Mouse (Mus musculus) limb, embryonic 12.5 days (tissue): Measurements from ENCODE around the gene Sla2. TPM values are rescaled to one million over a fixed set of nuclear protein-coding genes. Genes with fewer than 3 reads are reported as not detected.
"Not testable (repeated sequence)": the region's sequence is repeated elsewhere in the genome, so short reads cannot be mapped to it uniquely, and the experiment has no call there.

Source experiments
- ATAC-seq: fragments of 200-750 bp; cut with Nextera tagmentation; 2 replicates; pipeline ENCODE4 v1.8.0; 2017; ENCODE audit warnings: low read depth, moderate TSS enrichment; ENCODE audit not compliant: insufficient number of reproducible peaks, insufficient read depth, low FRiP score, low TSS enrichment
- H3K27ac ChIP-seq: fragments of 300-500 bp; sonication (generic); 2 replicates; pipeline ENCODE4 v1.5.1; 2016; ENCODE audit warnings: mild to moderate bottlenecking, moderate library complexity
- H3K27me3 ChIP-seq: fragments of 300-500 bp; sonication (generic); 2 replicates; pipeline ENCODE4 v1.6.1; 2016; ENCODE audit warnings: mild to moderate bottlenecking, moderate library complexity
- H3K36me3 ChIP-seq: fragments of 300-500 bp; sonication (generic); 2 replicates; pipeline ENCODE4 v1.6.1; 2016; ENCODE audit warnings: mild to moderate bottlenecking, moderate library complexity
- H3K4me1 ChIP-seq: fragments of 300-500 bp; sonication (generic); replicated peaks from 2 replicates; pipeline ENCODE4 v1.6.1; 2016
- H3K4me2 ChIP-seq: fragments of 300-500 bp; sonication (generic); 2 replicates; pipeline ENCODE4 v1.6.1; 2016; ENCODE audit warnings: mild to moderate bottlenecking, moderate library complexity
- H3K4me3 ChIP-seq: fragments of 300-500 bp; sonication (generic); replicated peaks from 2 replicates; pipeline ENCODE4 v1.5.1; 2016; ENCODE audit warnings: mild to moderate bottlenecking
- H3K9ac ChIP-seq: fragments of 300-500 bp; sonication (generic); replicated peaks from 2 replicates; pipeline ENCODE4 v1.6.1; 2016; ENCODE audit warnings: mild to moderate bottlenecking, moderate library complexity
- H3K9me3 ChIP-seq: fragments of 300-500 bp; sonication (generic); 2 replicates; pipeline ENCODE4 v1.6.1; 2016; ENCODE audit warnings: mild to moderate bottlenecking, moderate library complexity
- WGBS: fragments of 180-500 bp; shearing (Covaris S2); methylation state at CpG from one replicate; pipeline ENCODE4 v1.1.7; 2016; 5-methylcytosine and 5-hydroxymethylcytosine counted together
- polyA plus RNA-seq: library from polyadenylated mRNA; unstranded; fragments of >200 nt; fragmentation: Nextera tagmentation; extraction: Ambion mirVana; gene quantifications from 2 replicates; pipeline ENCODE4 v1.2.1, GENCODE M21; 2016

The Sla2 gene
- polyA plus RNA-seq, 1 experiment from 2014 or later = 0.76 TPM

DNA sequence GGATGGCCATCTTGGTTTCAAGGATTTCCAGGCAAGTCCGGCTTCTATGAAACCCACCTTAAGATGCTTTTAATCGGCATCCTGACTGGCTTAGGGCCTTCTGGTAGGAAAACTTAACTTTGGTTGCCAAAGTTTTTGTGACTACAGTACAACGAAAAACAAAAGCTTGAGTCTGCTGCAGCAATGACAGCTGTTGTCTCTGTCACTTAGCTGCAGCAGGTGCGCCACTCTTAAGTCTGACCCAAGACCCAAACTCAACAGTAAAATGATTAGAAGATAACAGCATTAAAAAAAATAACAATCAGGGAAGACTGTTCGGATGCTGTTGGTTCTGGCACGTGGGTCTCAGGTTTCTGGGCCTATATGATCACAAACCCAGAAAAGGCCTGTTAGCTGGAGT, 48.2 kb downstream of the Sla2 start:
- WGBS = 65% methylated on average over 6 of the region's 6 CpGs
- peaks cover 37% of the 10 kb centered on the region for H3K36me3 ChIP-seq
- H3K9me3 ChIP-seq = no peaks in the 10 kb centered on the region
- no peaks in the 10 kb centered on the region for H3K27me3 ChIP-seq
- no peak for ATAC-seq
- peak overlapping the region; percentile 92 for H3K4me2 ChIP-seq
- peak overlapping the region; percentile 88 for H3K4me3 ChIP-seq
- peak overlapping the region; percentile 95; the same call in 1 of the 2 replicates for H3K9ac ChIP-seq
- peak overlapping the region; percentile 97; the same call in 1 of the 2 replicates for H3K27ac ChIP-seq
- H3K4me1 ChIP-seq = peaks cover 38% of the 10 kb centered on the region

DNA sequence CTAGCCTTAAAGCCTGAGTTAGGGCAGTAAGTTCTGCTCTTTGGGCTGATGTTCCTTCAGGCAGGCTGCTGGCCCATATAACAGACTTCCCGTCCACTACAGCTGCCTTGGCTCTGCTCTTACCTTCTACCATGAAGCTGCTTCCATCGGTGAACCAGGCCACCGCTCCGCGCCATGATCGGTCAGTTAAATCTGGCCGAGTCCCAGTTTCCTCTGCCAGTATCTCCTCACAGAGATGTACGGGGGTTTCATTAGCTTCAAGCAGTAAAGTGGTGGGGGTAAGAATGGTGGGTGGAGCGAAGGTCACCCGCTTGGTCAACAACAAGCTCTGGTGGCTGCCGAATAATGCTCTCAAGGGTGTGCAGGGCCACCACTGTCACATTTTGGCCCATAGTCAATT, 52.7 kb downstream of the Sla2 start:
- H3K27me3 ChIP-seq = no peaks in the 10 kb centered on the region
- H3K4me3 ChIP-seq = no peak overlapping the region
- WGBS = 97% methylated on average over 11 of the region's 11 CpGs
- H3K27ac ChIP-seq = no peak overlapping the region
- H3K4me2 ChIP-seq = no peak overlapping the region
- peaks cover 12% of the 10 kb centered on the region for H3K4me1 ChIP-seq
- peaks cover 35% of the 10 kb centered on the region for H3K9me3 ChIP-seq
- H3K9ac ChIP-seq = no peak overlapping the region
- ATAC-seq = no peak
- peaks cover 82% of the 10 kb centered on the region for H3K36me3 ChIP-seq

DNA sequence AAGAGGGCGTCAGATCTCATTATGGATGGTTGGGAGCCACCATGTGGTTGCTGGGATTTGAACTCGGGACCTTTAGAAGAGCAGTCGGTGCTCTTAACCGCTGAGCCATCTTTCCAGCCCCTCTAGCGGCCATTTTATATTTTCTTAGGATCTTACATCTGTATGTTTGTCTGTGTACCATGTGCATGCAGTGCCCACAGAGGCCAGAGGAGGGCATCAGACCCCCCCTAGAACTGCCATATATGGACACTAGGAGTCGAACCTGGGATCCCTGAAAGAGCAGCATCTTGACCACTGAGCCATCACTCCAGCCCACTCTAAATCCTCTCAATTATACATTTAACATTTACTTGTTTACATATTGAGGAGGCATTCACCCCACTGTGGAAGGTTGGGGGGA, 61.9 kb downstream of the Sla2 start:
- peaks cover 15% of the 10 kb centered on the region for H3K36me3 ChIP-seq
- H3K4me2 ChIP-seq, H3K4me3 ChIP-seq, H3K4me1 ChIP-seq, H3K27ac ChIP-seq, H3K9me3 ChIP-seq, H3K9ac ChIP-seq, ATAC-seq, H3K27me3 ChIP-seq: not testable (repeated sequence)
- 90% methylated on average over 6 of the region's 6 CpGs for WGBS

Other genes starting within 250 kb of the Sla2 start
- gene Myl9, start 111.8 kb downstream of the Sla2 start, polyA plus RNA-seq = 103 and 121 TPM in 2 replicates
- 83.6 and 89.8 TPM in 2 replicates for gene Tgif2, start 47.2 kb downstream of the Sla2 start, polyA plus RNA-seq
- gene 4930518I15Rik, start 29.2 kb downstream of the Sla2 start, polyA plus RNA-seq = 11.1 and 12.5 TPM in 2 replicates
- 177 and 190 TPM in 2 replicates for gene Rab5if, start 24.1 kb downstream of the Sla2 start, polyA plus RNA-seq
- 42.0 TPM in 2 replicates for gene Ndrg3, start 104.9 kb upstream of the Sla2 start, polyA plus RNA-seq
- 54.1 and 58.8 TPM in 2 replicates for gene Dsn1, start 120.0 kb upstream of the Sla2 start, polyA plus RNA-seq
- 5.0 and 5.6 TPM in 2 replicates for gene Soga1, start 192.1 kb upstream of the Sla2 start, polyA plus RNA-seq
- gene Tldc2, start 199.9 kb upstream of the Sla2 start, polyA plus RNA-seq = not detected in 2 replicates
- 25.6 and 27.3 TPM in 2 replicates for gene Samhd1, start 248.1 kb upstream of the Sla2 start, polyA plus RNA-seq